Mouse (Mus musculus) E14TG2a.4 (cell line): Measurements from ENCODE around the gene Swsap1.

Experiments used
- H3K27me3 ChIP-seq: 2 replicates; pipeline ENCODE4 v1.6.1; 2014; ENCODE audit warnings: low read length, control low read depth; ENCODE audit not compliant: insufficient read depth
- H3K36me3 ChIP-seq: 2 replicates; pipeline ENCODE4 v1.6.1; 2014; ENCODE audit warnings: low read length, control low read depth; ENCODE audit not compliant: insufficient read depth
- H3K4me1 ChIP-seq: replicated peaks from 2 replicates; pipeline ENCODE4 v1.6.1; 2014; ENCODE audit warnings: low read depth, low read length, control low read depth
- H3K4me3 ChIP-seq: replicated peaks from 2 replicates; pipeline ENCODE4 v1.5.1; 2014; ENCODE audit warnings: mild to moderate bottlenecking, low read length
- H3K9me3 ChIP-seq: 2 replicates; pipeline ENCODE4 v1.6.1; 2014; ENCODE audit warnings: low read length, control low read depth
- CTCF ChIP-seq: conservative IDR thresholded peaks from 2 replicates; pipeline ENCODE4 v1.5.1; 2014; ENCODE audit warnings: low read length
- NANOG ChIP-seq: IDR thresholded peaks from 2 replicates; pipeline ENCODE4 v1.6.1; 2014; ENCODE audit warnings: borderline replicate concordance, low read length, mixed read lengths
- POU5F1 ChIP-seq: IDR thresholded peaks from 2 replicates; pipeline ENCODE4 v1.6.1; 2014; ENCODE audit warnings: low read length, borderline replicate concordance

The Swsap1 gene

DNA sequence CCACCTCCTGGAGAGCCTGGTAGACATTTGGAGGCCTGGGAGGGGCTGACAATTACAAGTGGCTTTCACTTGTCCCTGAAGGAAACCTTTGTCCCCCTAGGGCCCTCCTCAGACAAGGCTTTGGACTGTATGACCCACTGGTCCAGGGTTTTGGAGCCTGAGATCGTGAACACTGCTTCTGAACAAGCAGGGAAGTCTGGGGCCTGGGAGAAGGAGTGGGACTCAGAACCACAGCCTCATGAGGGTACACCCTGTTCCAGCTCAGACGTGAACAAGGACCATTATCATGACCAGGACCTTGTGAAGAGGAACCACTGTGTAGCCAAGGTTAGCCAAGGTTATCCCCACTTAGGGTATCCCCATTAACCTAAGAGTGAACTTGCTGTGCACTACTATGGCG is 26.3 kb upstream of the Swsap1 start:
- no peak overlapping the region for H3K4me3 ChIP-seq
- peaks cover 61% of the 10 kb centered on the region for H3K4me1 ChIP-seq
- H3K36me3 ChIP-seq = peaks cover 22% of the 10 kb centered on the region
- TF ChIP-seq NANOG = no peak
- TF ChIP-seq POU5F1 = no peak
- TF ChIP-seq CTCF = no peak
- no peaks in the 10 kb centered on the region for H3K9me3 ChIP-seq
- peaks cover 5% of the 10 kb centered on the region for H3K27me3 ChIP-seq

DNA sequence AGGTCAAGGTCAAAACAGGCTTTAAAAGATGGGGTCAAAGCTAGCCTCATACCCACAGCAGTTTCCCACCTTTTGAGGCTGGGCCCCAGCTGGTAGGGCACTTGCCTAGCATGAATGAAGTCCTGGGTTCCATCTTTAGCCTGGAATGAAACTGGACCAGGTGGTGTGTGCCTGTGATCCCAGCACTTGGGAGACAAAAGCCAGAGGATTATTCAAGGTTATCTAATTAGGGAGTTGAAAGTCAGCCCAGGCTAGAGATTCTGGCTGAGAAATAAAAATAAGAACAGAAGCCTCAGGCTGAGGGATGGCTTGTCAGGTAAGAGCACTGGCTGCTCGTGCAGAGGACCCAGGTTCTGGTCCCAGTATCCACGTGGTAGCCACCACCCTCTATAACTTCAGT is 23.5 kb upstream of the Swsap1 start:
- Histone ChIP-seq H3K4me3 (no peak overlapping the region), H3K36me3 (peaks cover 4% of the 10 kb centered on the region; the same call in 1 of the 2 replicates), H3K4me1 (peaks cover 47% of the 10 kb centered on the region), H3K27me3 (peaks cover 14% of the 10 kb centered on the region), H3K9me3 (no peaks in the 10 kb centered on the region)
- TF ChIP-seq NANOG (no peak), POU5F1 (no peak), CTCF (no peak)

DNA sequence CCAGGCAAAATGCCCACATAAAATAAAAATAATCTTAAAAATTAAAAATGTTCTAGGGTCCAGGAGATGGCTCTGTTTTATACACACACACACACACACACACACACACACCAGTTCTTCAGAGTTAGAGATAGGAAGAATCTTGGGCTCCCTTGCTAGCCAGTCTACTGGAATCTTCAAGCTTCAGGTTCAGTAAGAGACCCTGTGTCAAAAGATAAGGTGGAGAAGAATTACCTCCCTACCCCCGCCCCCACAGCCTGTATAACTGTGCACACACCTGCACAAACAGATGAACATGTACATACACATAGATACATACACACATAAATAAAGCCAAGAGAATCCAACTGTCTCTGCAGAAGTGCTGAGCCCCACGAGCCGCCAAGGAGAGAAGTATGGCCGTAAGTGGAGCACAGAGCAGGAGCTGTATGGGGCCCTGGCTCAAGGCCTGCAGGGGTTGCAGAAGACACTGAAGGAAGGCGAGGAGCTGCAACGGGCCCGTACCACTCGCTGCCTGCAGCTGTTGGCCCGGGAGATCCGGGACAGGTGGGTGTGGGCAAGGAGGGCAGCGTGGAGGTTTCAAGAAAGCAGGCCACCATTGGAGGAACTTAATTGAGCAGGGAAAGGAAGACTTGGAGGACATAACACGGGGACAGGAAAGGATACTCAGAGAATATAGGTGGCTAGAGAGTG is 23.0 kb upstream of the Swsap1 start:
- Histone ChIP-seq H3K27me3 (peaks cover 14% of the 10 kb centered on the region), H3K9me3 (no peaks in the 10 kb centered on the region), H3K4me1 (peaks cover 48% of the 10 kb centered on the region), H3K36me3 (peaks cover 4% of the 10 kb centered on the region; the same call in 1 of the 2 replicates), H3K4me3 (peak overlapping the region; percentile 32)
- TF ChIP-seq NANOG = no peak
- no peak for TF ChIP-seq POU5F1
- TF ChIP-seq CTCF = no peak

DNA sequence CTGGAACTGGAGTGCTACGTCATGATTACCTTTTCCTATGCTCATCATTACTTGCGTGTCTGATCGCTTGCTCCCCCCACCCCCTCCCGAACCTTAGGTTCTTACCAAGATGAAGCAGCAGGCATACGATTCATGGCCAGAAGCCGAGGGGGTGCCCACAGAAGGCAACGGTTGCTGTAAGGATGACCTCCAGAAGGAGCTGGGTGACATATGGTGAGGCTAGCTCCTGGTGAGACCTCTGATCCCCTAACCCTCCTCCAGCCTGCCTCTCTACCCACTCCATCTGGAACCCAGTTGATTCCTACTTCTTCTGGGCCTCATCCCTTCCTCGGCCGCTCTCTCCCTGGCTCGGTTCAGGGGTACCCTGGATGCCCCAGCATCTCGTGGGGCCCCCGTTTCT is 21.5 kb upstream of the Swsap1 start:
- peaks cover 4% of the 10 kb centered on the region; the same call in 1 of the 2 replicates for H3K36me3 ChIP-seq
- TF ChIP-seq CTCF (no peak), POU5F1 (no peak), NANOG (no peak)
- peaks cover 41% of the 10 kb centered on the region for H3K4me1 ChIP-seq
- no peak overlapping the region for H3K4me3 ChIP-seq
- no peaks in the 10 kb centered on the region for H3K9me3 ChIP-seq
- peaks cover 19% of the 10 kb centered on the region for H3K27me3 ChIP-seq

DNA sequence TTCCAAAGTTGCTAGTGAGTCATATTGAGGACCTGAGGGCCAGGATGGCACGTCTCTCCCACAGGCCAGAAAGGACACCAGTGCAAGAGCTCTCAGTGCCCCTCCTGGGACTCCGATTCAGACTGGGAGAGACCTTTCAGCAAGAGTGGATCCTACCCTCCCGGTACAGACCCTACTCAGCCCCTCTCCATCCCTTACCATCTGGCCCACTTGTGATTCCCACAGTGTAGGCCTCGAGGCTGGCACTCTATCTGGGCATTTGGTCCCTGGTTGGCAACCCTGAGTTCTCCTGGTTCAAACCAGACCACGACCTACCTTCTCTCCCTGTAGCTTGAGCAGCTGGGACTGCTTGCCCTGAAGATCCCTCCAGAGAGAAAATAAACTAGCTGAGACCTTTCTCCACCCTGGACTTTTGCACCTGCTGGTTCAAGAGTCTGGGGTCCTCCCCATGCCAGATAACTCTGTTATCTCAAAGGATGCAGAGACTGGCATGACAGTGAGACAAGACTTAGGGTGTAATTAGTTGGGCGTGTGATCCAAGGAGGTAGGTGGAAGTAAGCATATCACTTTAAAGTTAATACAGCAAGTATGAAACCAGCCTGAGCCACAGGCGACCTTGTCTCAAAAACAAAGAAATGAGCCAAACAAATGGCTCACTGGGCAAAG is 20.0 kb upstream of the Swsap1 start:
- H3K36me3 ChIP-seq = peaks cover 5% of the 10 kb centered on the region
- TF ChIP-seq CTCF (no peak), NANOG (no peak), POU5F1 (no peak)
- peaks cover 19% of the 10 kb centered on the region for H3K27me3 ChIP-seq
- H3K4me1 ChIP-seq = peaks cover 34% of the 10 kb centered on the region
- no peaks in the 10 kb centered on the region for H3K9me3 ChIP-seq
- H3K4me3 ChIP-seq = no peak overlapping the region

DNA sequence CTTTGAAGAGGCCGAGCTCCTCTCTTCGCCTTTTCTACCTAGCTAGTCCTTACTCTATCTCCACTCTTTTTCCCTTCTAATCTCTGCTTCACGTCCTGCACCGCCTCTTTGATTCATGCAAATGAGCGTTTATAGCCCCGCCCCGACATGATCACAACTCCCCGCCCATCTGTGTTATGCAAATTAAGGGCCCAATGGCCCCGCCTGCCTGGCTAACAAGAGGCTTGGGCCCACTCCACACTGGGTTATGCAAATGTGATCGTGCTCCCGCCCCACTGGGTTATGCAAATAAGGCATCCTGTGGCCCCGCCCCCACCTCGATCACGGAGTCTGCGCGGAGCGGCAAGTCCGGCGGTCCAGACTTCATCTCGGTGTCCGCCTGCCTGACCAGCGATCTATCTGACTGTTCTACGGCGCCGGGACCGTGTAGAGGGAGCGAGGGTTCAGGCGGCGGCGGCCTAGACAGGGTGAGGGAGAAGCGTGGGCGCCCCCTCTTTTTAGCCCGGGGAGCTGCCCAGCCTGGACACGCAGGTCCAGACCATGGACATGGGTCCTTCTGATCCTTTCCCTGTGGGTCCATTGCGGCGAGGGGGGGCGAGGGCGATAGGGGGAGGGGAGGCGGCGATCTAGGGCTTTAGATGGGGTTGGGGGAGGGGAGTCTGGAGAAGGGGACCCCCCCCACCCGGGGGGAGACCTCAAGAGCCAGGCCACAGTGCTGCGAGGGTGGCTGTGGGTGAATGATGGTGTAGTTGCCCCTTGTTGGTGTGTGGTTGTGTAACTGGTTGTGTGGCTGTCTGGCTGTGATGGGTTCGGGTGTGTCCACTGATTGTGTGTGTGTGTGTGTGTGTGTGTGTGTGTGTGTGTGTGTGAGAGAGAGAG is 18.6 kb upstream of the Swsap1 start, which contains the start of gene Plppr2:
Plppr2 (plus strand) TSS at position 342 of the 879 bp plus-strand sequence.
- Histone ChIP-seq H3K9me3 (no peaks in the 10 kb centered on the region), H3K4me1 (peaks cover 29% of the 10 kb centered on the region), H3K36me3 (peaks cover 12% of the 10 kb centered on the region), H3K4me3 (peak within 1 kb of the TSS; percentile 88), H3K27me3 (peaks cover 19% of the 10 kb centered on the region)
- TF ChIP-seq CTCF = no peak
- TF ChIP-seq NANOG = no peak
- TF ChIP-seq POU5F1 = no peak

DNA sequence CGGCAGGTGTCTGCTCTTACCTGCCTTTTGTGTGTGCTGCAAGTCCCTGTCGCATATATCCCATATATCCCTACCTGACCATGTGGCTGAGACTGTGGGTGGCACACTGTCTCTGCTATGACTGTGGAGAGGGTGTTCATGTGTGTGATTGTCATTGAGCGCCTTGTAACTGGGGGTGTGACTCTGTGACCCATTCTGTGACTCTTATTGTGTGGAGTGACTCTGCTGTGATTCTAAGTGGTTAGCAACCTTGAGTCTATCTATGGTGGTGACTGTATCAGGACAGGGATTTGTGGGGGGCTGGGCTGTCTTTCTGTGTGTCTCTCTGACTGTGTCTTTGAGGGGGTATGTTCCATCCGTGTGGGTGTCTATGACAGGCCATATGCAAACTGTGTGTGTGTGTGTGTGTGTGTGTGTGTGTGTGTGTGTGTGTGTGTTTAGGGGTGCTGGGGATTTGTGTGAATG is 17.8 kb upstream of the Swsap1 start:
- peaks cover 19% of the 10 kb centered on the region for H3K27me3 ChIP-seq
- H3K4me1 ChIP-seq = peaks cover 26% of the 10 kb centered on the region
- H3K9me3 ChIP-seq = no peaks in the 10 kb centered on the region
- no peak overlapping the region for H3K4me3 ChIP-seq
- no peak for TF ChIP-seq CTCF
- TF ChIP-seq NANOG = no peak
- no peak for TF ChIP-seq POU5F1
- peaks cover 12% of the 10 kb centered on the region for H3K36me3 ChIP-seq

DNA sequence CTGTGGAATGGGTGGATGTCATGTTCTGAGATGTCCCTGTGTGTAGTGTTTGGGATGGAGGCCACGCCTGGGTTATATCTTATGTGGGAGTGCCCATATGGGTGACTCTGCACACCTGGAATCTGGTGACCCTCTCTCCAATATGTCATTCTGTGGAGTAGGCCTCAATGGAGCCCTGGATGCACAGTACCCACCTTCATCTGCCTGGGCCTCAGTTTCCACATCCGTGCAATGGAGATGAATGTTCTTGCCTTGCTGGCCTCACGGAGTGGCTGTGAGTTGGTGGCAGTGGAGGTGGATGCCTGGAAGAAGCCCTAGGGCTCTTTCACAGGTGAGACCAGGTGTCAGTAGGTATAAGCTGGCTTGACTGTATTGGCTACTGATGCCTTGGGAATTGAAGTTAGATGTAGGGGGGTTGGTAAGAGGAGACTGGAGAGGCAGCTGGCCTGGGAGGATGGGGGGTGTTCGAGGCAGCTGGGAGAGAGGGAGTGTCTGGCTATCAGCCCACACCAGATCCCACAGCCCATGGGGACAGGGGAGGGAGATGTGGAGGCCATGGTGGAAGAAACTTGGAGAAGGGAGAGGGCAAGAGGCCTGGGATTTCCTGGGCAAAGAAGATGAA is 17.2 kb upstream of the Swsap1 start:
- H3K4me1 ChIP-seq = peaks cover 23% of the 10 kb centered on the region
- H3K9me3 ChIP-seq = no peaks in the 10 kb centered on the region
- no peak overlapping the region for H3K4me3 ChIP-seq
- peaks cover 22% of the 10 kb centered on the region for H3K27me3 ChIP-seq
- peaks cover 12% of the 10 kb centered on the region for H3K36me3 ChIP-seq
- TF ChIP-seq POU5F1 (no peak), CTCF (no peak), NANOG (no peak)
